Mouse (Mus musculus): ENCODE measurements around the gene Cdk15. TPM values are rescaled to one million over a fixed set of nuclear protein-coding genes. Genes with fewer than 3 reads are reported as not detected.

The Cdk15 gene
- total and polyA plus RNA-seq, 2 experiments from 2014 or later: not detected

- Histone ChIP-seq H3K4me2 (ENCODE audit: low read depth, low read length) (no peak overlapping the region), H3K27me3 (ENCODE audit: control insufficient read depth, insufficient read depth, low read length) (0 out of 2 replicates have a peak, but pooled peaks cover 6% of the 10 kb centered on the region), H3K36me3 (replicated peaks; ENCODE audit: control insufficient read depth, insufficient read depth, low read length) (no peaks in the 10 kb centered on the region), H3K27ac (ENCODE audit: low read depth) (no peak overlapping the region), H3K4me3 (ENCODE audit: low read depth, low read length) (no peak overlapping the region), H3K4me1 (ENCODE audit: control insufficient read depth, insufficient read depth) (no peaks in the 10 kb centered on the region), H3K9ac (replicated peaks; ENCODE audit: low read depth, low read length) (no peak overlapping the region), H3K9me3 (replicated peaks; ENCODE audit: control insufficient read depth, low read length) (peaks cover 4% of the 10 kb centered on the region)
- DNase-seq (ENCODE audit: low spot score): no peak
- ATAC-seq (ENCODE audit: insufficient read depth, low read depth): no peak
- no peak for TF ChIP-seq CTCF (IDR thresholded peaks at IDR 0.05; ENCODE audit: low read depth)
- no peak for TF ChIP-seq EP300 (IDR thresholded peaks at IDR 0.05; ENCODE audit: low read depth)
- WGBS: 65% methylated on average over 5 of the region's 5 CpGs
Observed at GRCm38 (mm10) chr1:59318878-59319277, 62.2 kb downstream of the Cdk15 start.

GRCm38 (mm10) chr1:59321076-59321879 lies 64.6 kb downstream of the Cdk15 start:
- Histone ChIP-seq H3K9me3 (replicated peaks; ENCODE audit: control insufficient read depth, low read length) (peaks cover 4% of the 10 kb centered on the region), H3K4me1 (ENCODE audit: control insufficient read depth, insufficient read depth) (no peaks in the 10 kb centered on the region), H3K4me2 (ENCODE audit: low read depth, low read length) (no peak overlapping the region), H3K27ac (ENCODE audit: low read depth) (no peak overlapping the region), H3K36me3 (replicated peaks; ENCODE audit: control insufficient read depth, insufficient read depth, low read length) (no peaks in the 10 kb centered on the region), H3K27me3 (ENCODE audit: control insufficient read depth, insufficient read depth, low read length) (0 out of 2 replicates have a peak, but pooled peaks cover 6% of the 10 kb centered on the region), H3K9ac (replicated peaks; ENCODE audit: low read depth, low read length) (no peak overlapping the region), H3K4me3 (ENCODE audit: low read depth, low read length) (no peak overlapping the region)
- WGBS: 42% methylated on average over 9 of the region's 9 CpGs
- TF ChIP-seq CTCF (IDR thresholded peaks at IDR 0.05; ENCODE audit: low read depth) (no peak), EP300 (IDR thresholded peaks at IDR 0.05; ENCODE audit: low read depth) (no peak)
- DNase-seq (ENCODE audit: low spot score): no peak
- no peak for ATAC-seq (ENCODE audit: insufficient read depth, low read depth)

- Histone ChIP-seq H3K36me3 (replicated peaks; ENCODE audit: control insufficient read depth, insufficient read depth, low read length) (no peaks in the 10 kb centered on the region), H3K4me1 (ENCODE audit: control insufficient read depth, insufficient read depth) (no peaks in the 10 kb centered on the region), H3K27ac (ENCODE audit: low read depth) (no peak overlapping the region), H3K27me3 (ENCODE audit: control insufficient read depth, insufficient read depth, low read length) (0 out of 2 replicates have a peak, but pooled peaks cover 6% of the 10 kb centered on the region), H3K4me3 (ENCODE audit: low read depth, low read length) (no peak overlapping the region), H3K4me2 (ENCODE audit: low read depth, low read length) (no peak overlapping the region), H3K9ac (replicated peaks; ENCODE audit: low read depth, low read length) (no peak overlapping the region), H3K9me3 (replicated peaks; ENCODE audit: control insufficient read depth, low read length) (peaks cover 4% of the 10 kb centered on the region)
- 63% methylated on average over 9 of the region's 9 CpGs for WGBS
- DNase-seq (ENCODE audit: low spot score): no peak
- ATAC-seq (ENCODE audit: insufficient read depth, low read depth): no peak
- TF ChIP-seq EP300 (IDR thresholded peaks at IDR 0.05; ENCODE audit: low read depth) (no peak), CTCF (IDR thresholded peaks at IDR 0.05; ENCODE audit: low read depth) (no peak)
Observed at GRCm38 (mm10) chr1:59321880-59322836, 65.5 kb downstream of the Cdk15 start.

- Histone ChIP-seq H3K4me3 (ENCODE audit: low read depth, low read length) (no peak overlapping the region), H3K27ac (ENCODE audit: low read depth) (no peak overlapping the region), H3K36me3 (replicated peaks; ENCODE audit: control insufficient read depth, insufficient read depth, low read length) (no peaks in the 10 kb centered on the region), H3K4me1 (ENCODE audit: control insufficient read depth, insufficient read depth) (no peaks in the 10 kb centered on the region), H3K27me3 (ENCODE audit: control insufficient read depth, insufficient read depth, low read length) (no peaks in the 10 kb centered on the region), H3K9ac (replicated peaks; ENCODE audit: low read depth, low read length) (no peak overlapping the region), H3K9me3 (replicated peaks; ENCODE audit: control insufficient read depth, low read length) (peaks cover 4% of the 10 kb centered on the region), H3K4me2 (ENCODE audit: low read depth, low read length) (no peak overlapping the region)
- TF ChIP-seq EP300 (IDR thresholded peaks at IDR 0.05; ENCODE audit: low read depth): no peak
- TF ChIP-seq CTCF (IDR thresholded peaks at IDR 0.05; ENCODE audit: low read depth): no peak
- DNase-seq (ENCODE audit: low spot score) (no peak), ATAC-seq (ENCODE audit: insufficient read depth, low read depth) (no peak)
- WGBS: 75% methylated on average over 10 of the region's 10 CpGs
Observed at GRCm38 (mm10) chr1:59326854-59327395, 70.2 kb downstream of the Cdk15 start.

GRCm38 (mm10) chr1:59332737-59333385 lies 76.2 kb downstream of the Cdk15 start:
- no peak overlapping the region for H3K4me3 ChIP-seq (ENCODE audit: low read depth, low read length)
- 0 out of 2 replicates have a peak, but pooled peaks cover 5% of the 10 kb centered on the region for H3K4me1 ChIP-seq (ENCODE audit: control insufficient read depth, insufficient read depth)
- H3K9me3 ChIP-seq (replicated peaks; ENCODE audit: control insufficient read depth, low read length): no peaks in the 10 kb centered on the region
- TF ChIP-seq EP300 (IDR thresholded peaks at IDR 0.05; ENCODE audit: low read depth) (no peak), CTCF (IDR thresholded peaks at IDR 0.05; ENCODE audit: low read depth) (no peak)
- 44% methylated on average over 13 of the region's 13 CpGs for WGBS
- DNase-seq (ENCODE audit: low spot score) (no peak), ATAC-seq (ENCODE audit: insufficient read depth, low read depth) (no peak)
- no peaks in the 10 kb centered on the region for H3K27me3 ChIP-seq (ENCODE audit: control insufficient read depth, insufficient read depth, low read length)
- no peaks in the 10 kb centered on the region for H3K36me3 ChIP-seq (replicated peaks; ENCODE audit: control insufficient read depth, insufficient read depth, low read length)
- no peak overlapping the region for H3K9ac ChIP-seq (replicated peaks; ENCODE audit: low read depth, low read length)
- no peak overlapping the region for H3K27ac ChIP-seq (ENCODE audit: low read depth)
- H3K4me2 ChIP-seq (ENCODE audit: low read depth, low read length): no peak overlapping the region

Data from heart, postnatal 0 days (tissue).